Comparison of ENCODE assay signal across 9 mouse cellular contexts in the genomic region with DNA sequence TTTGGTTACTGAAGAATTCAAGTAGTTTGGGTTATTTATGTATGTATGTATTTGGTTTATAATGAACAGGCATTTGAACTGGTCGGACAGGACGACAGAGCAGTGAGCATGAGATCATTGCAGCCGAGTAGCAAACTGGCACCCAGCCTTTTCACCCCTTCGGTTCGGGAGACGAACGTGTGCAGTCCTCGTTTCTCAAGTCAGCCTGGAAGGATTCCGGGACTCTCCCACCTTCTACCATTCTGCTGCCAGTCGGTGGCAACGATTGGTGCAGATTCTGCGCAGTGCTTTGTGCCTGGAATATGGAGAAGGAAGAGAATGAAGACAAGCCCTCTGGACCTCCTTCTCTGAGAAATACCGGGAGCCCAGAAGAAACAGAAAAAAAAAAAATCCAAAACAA. TPM values are rescaled to one million over a fixed set of nuclear protein-coding genes. Genes with fewer than 3 reads are reported as not detected.
DNase-seq lines count a peak whose midpoint lies in the region; ATAC-seq lines count a peak whose summit lies in the region.
"Had no signal": no experiment of that assay in that cellular context is flagged by ENCODE, and none has a peak within 500 bp of the region (broad histone marks: within the 10 kb centered on the region; RNA-seq: fewer than 3 reads in every experiment).

No protein-coding gene starts in this region.

- intact Hi-C loops in left cerebral cortex, postnatal 25 days (cut with DNase I): loop anchor here (1.0 to 10.0 kb wide), 6 partner anchors 49 to 390 kb away; no protein-coding TSS in a partner anchor

- no peak for ATAC-seq in inflammation-experienced regulatory T-cells, adult 6 months
- ATAC-seq in monocyte, adult 5-6 weeks (replicated peaks; ENCODE audit: insufficient number of reproducible peaks, low FRiP score, low TSS enrichment, poor library complexity, severe bottlenecking): no peak

- DNase-seq in adrenal gland, adult 18-20 months (ENCODE audit: low spot score in 2 of 2): peak; percentile 30 to 34
- peak; percentile 94 for DNase-seq in cerebellum, adult 11-12 months
- DNase-seq in frontal cortex, postnatal 36 days (ENCODE audit: low spot score in 2 of 2): peak; percentile 79 to 87
- DNase-seq in kidney, adult 8-10 months: peak; percentile 10 to 14
- peak; percentile 68 to 93 for DNase-seq in left cerebral cortex, postnatal 25 days (ENCODE audit: low spot score in 2 of 2)
- DNase-seq in ovary, postnatal 14 days (ENCODE audit: low spot score): peak; percentile 56

RNA-seq across cellular contexts. Expression of gene Gm11146, which starts 7.3 kb away (rescaled TPM):
- total RNA-seq in adrenal gland, adult 18-20 months (2021): not detected
- not detected for total RNA-seq in left cerebral cortex, postnatal 25 days (2021)
- polyA plus RNA-seq in inflammation-experienced regulatory T-cells, adult 6 months (2017; shearing (Covaris generic)): not detected
- not detected in 3 replicates for total RNA-seq in monocyte, adult 5-6 weeks (2017)
- polyA plus RNA-seq: limb, embryonic 14.5 days had no signal

Comparison
In these comparisons a context has a peak if more than half of its experiments do, and no peak if none do; other contexts are left out.
1. DNase-seq: peak in every context shown above with its lines; median percentile 94 in cerebellum, adult 11-12 months; 83 in frontal cortex, postnatal 36 days; 80 in left cerebral cortex, postnatal 25 days; 56 in ovary, postnatal 14 days; 32 in adrenal gland, adult 18-20 months; 12 in kidney, adult 8-10 months.